Mouse (Mus musculus): Measurements from ENCODE around the gene Sf3a3.

The Sf3a3 gene

DNA sequence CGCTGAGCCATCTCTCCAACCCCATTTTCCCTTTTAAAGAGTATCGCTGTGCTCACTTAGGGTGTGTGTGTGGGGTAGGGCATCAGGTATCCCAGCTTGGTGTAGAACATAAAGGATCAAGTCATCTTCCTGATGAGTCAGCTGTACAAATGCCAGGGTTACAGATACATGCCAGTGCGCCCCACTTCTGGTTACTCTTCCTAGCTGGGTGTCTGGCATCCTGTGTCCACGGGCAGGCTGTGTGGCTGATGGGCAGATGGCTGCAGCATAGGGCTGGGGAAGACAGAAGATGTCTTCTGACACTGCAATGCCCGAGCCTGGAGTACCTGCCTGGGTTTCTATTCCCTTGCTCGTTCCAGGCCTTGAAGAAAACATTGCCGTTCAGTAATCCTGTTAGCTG is 66.8 kb downstream of the Sf3a3 start:
- no peak for DNase-seq (ENCODE audit: low spot score in 2 of 2)

Measured in frontal cortex, postnatal 14 days (tissue).